Mouse (Mus musculus) liver, postnatal 0 days (tissue): Measurements from ENCODE around the gene Pus7. TPM values are rescaled to one million over a fixed set of nuclear protein-coding genes. Genes with fewer than 3 reads are reported as not detected.

ENCODE experiments used
- ATAC-seq: fragments of 200-750 bp; cut with Nextera tagmentation; 2 replicates; pipeline ENCODE4 v1.8.0; 2017; ENCODE audit warnings: mild to moderate bottlenecking, moderate library complexity
- DNase-seq: peaks from one replicate; pipeline ENCODE4 v3.0.0-alpha.2; 2016
- H3K27ac ChIP-seq: fragments of 300-500 bp; sonication (generic); 2 replicates; pipeline ENCODE4 v1.5.1; 2014; ENCODE audit warnings: antibody characterized with exemption, moderate library complexity, mild to moderate bottlenecking, low read depth
- H3K27me3 ChIP-seq: fragments of 300-500 bp; sonication (generic); 2 replicates; pipeline ENCODE4 v1.6.1; 2014; ENCODE audit warnings: low read length, control low read depth, mixed read lengths; ENCODE audit not compliant: insufficient read depth
- H3K36me3 ChIP-seq: fragments of 300-500 bp; sonication (generic); replicated peaks from 2 replicates; pipeline ENCODE4 v1.6.1; 2014; ENCODE audit warnings: mild to moderate bottlenecking, control low read depth, low read length, moderate library complexity, mixed read lengths; ENCODE audit not compliant: insufficient read depth
- H3K4me1 ChIP-seq: fragments of 300-500 bp; sonication (generic); 2 replicates; pipeline ENCODE4 v1.6.1; 2014; ENCODE audit warnings: antibody characterized with exemption, mild to moderate bottlenecking, control low read depth; ENCODE audit not compliant: insufficient read depth
- H3K4me2 ChIP-seq: fragments of 300-500 bp; sonication (generic); 2 replicates; pipeline ENCODE4 v1.6.1; 2014; ENCODE audit warnings: low read depth, mild to moderate bottlenecking, low read length, moderate library complexity, mixed read lengths
- H3K4me3 ChIP-seq: fragments of 300-500 bp; sonication (generic); 2 replicates; pipeline ENCODE4 v1.5.1; 2014; ENCODE audit warnings: low read depth, low read length
- H3K9ac ChIP-seq: fragments of 300-500 bp; sonication (generic); replicated peaks from 2 replicates; pipeline ENCODE4 v1.6.1; 2014; ENCODE audit warnings: mild to moderate bottlenecking, moderate library complexity
- H3K9me3 ChIP-seq: fragments of 300-500 bp; sonication (generic); 2 replicates; pipeline ENCODE4 v1.6.1; 2016; ENCODE audit warnings: mild to moderate bottlenecking, control low read depth, low read length, mixed read lengths
- CTCF ChIP-seq: sonication (generic); IDR thresholded peaks from 2 replicates; pipeline ENCODE4 v1.5.1; 2016; ENCODE audit warnings: antibody characterized with exemption, low read depth
- EP300 ChIP-seq: IDR thresholded peaks from 2 replicates; pipeline ENCODE4 v1.6.1; 2016; ENCODE audit warnings: antibody characterized with exemption, low read depth, mild to moderate bottlenecking
- WGBS: fragments of 180-500 bp; shearing (Covaris S2); extraction: QIAGEN DNeasy Blood & Tissue Kit; methylation state at CpG from one replicate; pipeline ENCODE4 v1.1.7; 2014; ENCODE audit not compliant: insufficient replicate concordance; 5-methylcytosine and 5-hydroxymethylcytosine counted together
- polyA plus RNA-seq: library from polyadenylated mRNA; unstranded; fragments of >200 nt; fragmentation: Nextera tagmentation; extraction: Ambion mirVana; gene quantifications from 2 replicates; pipeline ENCODE4 v1.2.1, GENCODE M21; 2015

The Pus7 gene
- polyA plus RNA-seq, 1 experiment from 2014 or later = 6.0 TPM

DNA sequence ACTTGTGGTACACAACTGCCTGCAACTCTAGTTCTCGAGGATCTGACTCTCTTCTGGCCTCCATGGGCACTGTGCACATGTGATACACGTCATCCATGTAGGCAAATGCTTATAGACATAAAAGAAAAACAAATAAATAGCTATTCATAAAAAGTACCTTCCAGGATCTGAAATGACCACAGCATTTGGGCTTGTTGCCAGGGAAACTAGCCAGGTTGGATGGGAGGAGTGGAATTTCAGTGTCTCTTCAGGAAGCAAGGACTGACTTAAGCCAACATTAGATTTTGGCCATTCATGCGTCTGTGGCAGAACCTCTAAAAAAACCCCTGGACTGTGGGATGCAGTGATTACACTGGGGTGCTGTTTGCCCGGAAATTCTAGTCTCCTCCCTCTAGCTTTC is 47.1 kb downstream of the Pus7 start:
- H3K4me1 ChIP-seq = no peaks in the 10 kb centered on the region
- H3K4me3 ChIP-seq = no peak overlapping the region
- TF ChIP-seq EP300 (no peak), CTCF (no peak)
- H3K9me3 ChIP-seq = no peaks in the 10 kb centered on the region
- H3K36me3 ChIP-seq = 0 out of 2 replicates have a peak, but pooled peaks cover 2% of the 10 kb centered on the region
- ATAC-seq = no peak
- no peak overlapping the region for H3K9ac ChIP-seq
- H3K4me2 ChIP-seq = no peak overlapping the region
- no peak overlapping the region for H3K27ac ChIP-seq
- WGBS = 72% methylated on average over 4 of the region's 4 CpGs
- H3K27me3 ChIP-seq = no peaks in the 10 kb centered on the region
- DNase-seq = no peak

DNA sequence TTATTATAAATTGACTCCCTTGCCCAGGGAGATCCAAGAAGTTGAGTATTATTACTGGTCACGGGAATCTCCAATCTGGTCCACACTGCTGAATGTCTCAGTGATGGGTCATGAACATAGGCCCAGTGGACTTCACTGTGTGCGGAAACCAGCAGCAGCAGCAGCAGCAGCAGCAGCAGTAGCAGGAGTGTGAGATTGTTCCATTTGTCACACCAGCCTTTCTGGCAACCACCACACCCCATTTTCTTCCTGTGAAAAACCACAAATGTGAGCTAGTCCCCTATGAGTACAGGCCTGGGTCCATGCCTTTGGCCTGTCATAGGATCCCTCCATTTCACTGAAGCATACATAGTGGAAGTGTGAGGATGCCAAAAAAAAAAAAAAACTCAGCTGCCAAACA is 61.6 kb downstream of the Pus7 start:
- no peak overlapping the region for H3K27ac ChIP-seq
- H3K4me3 ChIP-seq = no peak overlapping the region
- no peak overlapping the region for H3K4me2 ChIP-seq
- WGBS = 91% methylated on average over 2 of the region's 2 CpGs
- H3K36me3 ChIP-seq = no peaks in the 10 kb centered on the region
- no peak overlapping the region for H3K9ac ChIP-seq
- no peaks in the 10 kb centered on the region for H3K27me3 ChIP-seq
- TF ChIP-seq EP300 = no peak
- no peak for TF ChIP-seq CTCF
- ATAC-seq = no peak
- no peaks in the 10 kb centered on the region for H3K9me3 ChIP-seq
- H3K4me1 ChIP-seq = no peaks in the 10 kb centered on the region
- no peak for DNase-seq

- Histone ChIP-seq H3K36me3 (no peaks in the 10 kb centered on the region), H3K4me3 (no peak overlapping the region), H3K4me1 (no peaks in the 10 kb centered on the region), H3K4me2 (no peak overlapping the region), H3K27ac (no peak overlapping the region), H3K27me3 (no peaks in the 10 kb centered on the region), H3K9ac (no peak overlapping the region), H3K9me3 (no peaks in the 10 kb centered on the region)
- DNase-seq (no peak), ATAC-seq (no peak)
- WGBS = 55% methylated on average over 4 of the region's 4 CpGs
- TF ChIP-seq CTCF = no peak
- TF ChIP-seq EP300 = no peak
These were observed 64.6 kb downstream of the Pus7 start for GRCm38 (mm10) chr5:23718881-23719328.

GRCm38 (mm10) chr5:23718182-23718534 is 65.4 kb downstream of the Pus7 start:
- Histone ChIP-seq H3K4me1 (no peaks in the 10 kb centered on the region), H3K27ac (no peak overlapping the region), H3K9ac (no peak overlapping the region), H3K27me3 (no peaks in the 10 kb centered on the region), H3K4me3 (no peak overlapping the region), H3K9me3 (no peaks in the 10 kb centered on the region), H3K4me2 (no peak overlapping the region), H3K36me3 (no peaks in the 10 kb centered on the region)
- ATAC-seq (no peak), DNase-seq (no peak)
- TF ChIP-seq EP300 (no peak), CTCF (no peak)
- WGBS = 52% methylated on average over 1 of the region's 1 CpGs

GRCm38 (mm10) chr5:23717469-23718181 is 65.9 kb downstream of the Pus7 start:
- no peak for TF ChIP-seq CTCF
- no peak for TF ChIP-seq EP300
- Histone ChIP-seq H3K27ac (no peak overlapping the region), H3K9me3 (no peaks in the 10 kb centered on the region), H3K4me1 (no peaks in the 10 kb centered on the region), H3K9ac (no peak overlapping the region), H3K4me3 (no peak overlapping the region), H3K36me3 (no peaks in the 10 kb centered on the region), H3K4me2 (no peak overlapping the region), H3K27me3 (no peaks in the 10 kb centered on the region)
- WGBS = 52% methylated on average over 3 of the region's 3 CpGs
- ATAC-seq = no peak
- DNase-seq = no peak

DNA sequence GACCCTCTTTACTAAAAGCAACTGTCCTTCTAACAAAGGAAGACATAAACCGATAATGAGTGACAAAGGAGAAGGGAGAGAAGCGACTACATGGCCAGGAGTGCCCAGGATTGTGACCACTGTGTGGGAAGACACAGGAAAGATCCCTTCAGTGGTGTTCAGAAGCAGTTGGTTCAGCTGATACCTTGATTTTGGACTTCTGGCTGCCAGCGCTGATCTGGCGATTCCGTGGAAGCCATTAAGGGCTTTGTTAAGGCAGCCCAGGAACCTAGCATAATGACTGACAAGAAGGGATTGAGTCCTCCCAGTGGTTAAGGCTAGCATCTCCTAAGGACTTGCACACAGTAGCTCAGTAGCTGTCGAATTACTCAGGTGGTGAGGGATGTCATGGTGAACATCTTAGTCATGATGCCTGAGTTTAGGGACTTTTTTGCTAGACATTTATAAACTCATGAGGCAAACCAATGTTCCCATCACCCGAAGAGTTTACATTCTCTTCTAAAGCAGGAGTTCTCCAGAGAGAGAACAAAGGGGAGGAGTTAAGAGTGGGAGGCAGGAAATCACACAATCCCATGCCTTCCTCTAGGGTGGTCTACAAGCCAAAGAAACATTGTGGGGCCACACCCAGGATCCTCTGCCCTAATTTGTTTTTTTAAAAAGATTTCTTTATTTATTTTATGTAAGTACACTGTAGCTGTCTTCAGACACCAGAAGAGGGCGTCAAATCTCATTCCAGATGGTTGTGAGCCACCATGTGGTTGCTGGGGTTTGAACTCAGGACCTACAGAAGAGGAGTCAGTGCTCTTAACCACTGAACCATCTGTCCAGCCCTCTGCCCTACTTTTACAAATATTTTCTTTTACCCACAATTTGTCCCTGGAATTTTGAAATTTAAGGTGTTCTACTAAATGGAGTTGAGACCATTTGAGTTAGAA is 69.8 kb downstream of the Pus7 start:
- 83% methylated on average over 8 of the region's 8 CpGs for WGBS
- H3K4me1 ChIP-seq = no peaks in the 10 kb centered on the region
- H3K9me3 ChIP-seq = no peaks in the 10 kb centered on the region; the same call in 1 of the 2 replicates
- H3K9ac ChIP-seq = no peak overlapping the region
- no peak overlapping the region for H3K27ac ChIP-seq
- H3K36me3 ChIP-seq = peaks cover 5% of the 10 kb centered on the region; the same call in 1 of the 2 replicates
- TF ChIP-seq CTCF (no peak), EP300 (no peak)
- no peaks in the 10 kb centered on the region for H3K27me3 ChIP-seq
- no peak for ATAC-seq
- H3K4me3 ChIP-seq = no peak overlapping the region
- no peak for DNase-seq
- H3K4me2 ChIP-seq = no peak overlapping the region
